Mouse (Mus musculus) midbrain, embryonic 13.5 days (tissue): Measurements from ENCODE around the gene Tap1. TPM values are rescaled to one million over a fixed set of nuclear protein-coding genes. Genes with fewer than 3 reads are reported as not detected.

Source experiments
- ATAC-seq: fragments of 200-750 bp; cut with Nextera tagmentation; 2 replicates; pipeline ENCODE4 v1.8.0; 2017; ENCODE audit warnings: mild to moderate bottlenecking, moderate TSS enrichment, moderate library complexity
- H3K27ac ChIP-seq: fragments of 300-500 bp; sonication (generic); 2 replicates; pipeline ENCODE4 v1.5.1; 2015; ENCODE audit warnings: inconsistent platforms, mild to moderate bottlenecking, moderate library complexity
- H3K27me3 ChIP-seq: fragments of 300-500 bp; sonication (generic); 2 replicates; pipeline ENCODE4 v1.6.1; 2015; ENCODE audit warnings: mild to moderate bottlenecking, inconsistent platforms
- H3K36me3 ChIP-seq: fragments of 300-500 bp; sonication (generic); 2 replicates; pipeline ENCODE4 v1.6.1; 2015; ENCODE audit warnings: mild to moderate bottlenecking, inconsistent platforms
- H3K4me1 ChIP-seq: fragments of 300-500 bp; sonication (generic); replicated peaks from 2 replicates; pipeline ENCODE4 v1.6.1; 2015; ENCODE audit warnings: inconsistent platforms
- H3K4me2 ChIP-seq: fragments of 300-500 bp; sonication (generic); replicated peaks from 2 replicates; pipeline ENCODE4 v1.6.1; 2015; ENCODE audit warnings: moderate library complexity, mild to moderate bottlenecking, inconsistent platforms
- H3K4me3 ChIP-seq: fragments of 300-500 bp; sonication (generic); replicated peaks from 2 replicates; pipeline ENCODE4 v1.5.1; 2015; ENCODE audit warnings: mild to moderate bottlenecking, inconsistent platforms
- H3K9ac ChIP-seq: fragments of 300-500 bp; sonication (generic); replicated peaks from 2 replicates; pipeline ENCODE4 v1.6.1; 2015; ENCODE audit warnings: mild to moderate bottlenecking, inconsistent platforms
- H3K9me3 ChIP-seq: fragments of 300-500 bp; sonication (generic); 2 replicates; pipeline ENCODE4 v1.6.1; 2016; ENCODE audit warnings: mild to moderate bottlenecking, inconsistent platforms
- WGBS: fragments of 180-500 bp; shearing (Covaris S2); methylation state at CpG from one replicate; pipeline ENCODE4 v1.1.7; 2015; 5-methylcytosine and 5-hydroxymethylcytosine counted together
- polyA plus RNA-seq: library from polyadenylated mRNA; unstranded; fragments of >200 nt; fragmentation: Nextera tagmentation; extraction: Ambion mirVana; gene quantifications from 2 replicates; pipeline ENCODE4 v1.2.1, GENCODE M21; 2015

Gene Tap1
- polyA plus RNA-seq, 1 experiment from 2014 or later, result 0.46 TPM

DNA sequence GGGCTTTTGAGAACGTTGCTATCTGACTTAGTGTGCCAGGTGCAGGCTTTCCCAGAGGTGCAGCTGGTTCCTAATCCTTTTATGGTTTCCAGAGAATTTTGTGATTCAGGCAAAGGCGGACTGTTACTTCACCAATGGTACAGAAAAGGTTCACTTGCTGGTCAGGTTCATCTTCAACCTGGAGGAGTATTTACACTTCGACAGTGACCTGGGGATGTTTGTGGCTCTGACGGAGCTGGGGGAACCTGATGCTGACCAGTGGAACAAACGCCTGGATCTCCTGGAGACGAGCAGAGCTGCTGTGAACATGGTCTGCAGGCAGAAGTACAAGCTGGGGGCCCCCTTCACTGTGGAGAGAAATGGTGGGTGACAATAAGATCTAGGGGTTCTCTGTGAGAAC, 53.6 kb downstream of the Tap1 start:
- Histone ChIP-seq H3K9ac (no peak overlapping the region), H3K4me2 (no peak overlapping the region), H3K9me3 (no peaks in the 10 kb centered on the region), H3K27ac (no peak overlapping the region), H3K27me3 (no peaks in the 10 kb centered on the region), H3K4me3 (no peak overlapping the region), H3K36me3 (no peaks in the 10 kb centered on the region), H3K4me1 (no peaks in the 10 kb centered on the region)
- 85% methylated on average over 6 of the region's 6 CpGs for WGBS
- ATAC-seq, result no peak

DNA sequence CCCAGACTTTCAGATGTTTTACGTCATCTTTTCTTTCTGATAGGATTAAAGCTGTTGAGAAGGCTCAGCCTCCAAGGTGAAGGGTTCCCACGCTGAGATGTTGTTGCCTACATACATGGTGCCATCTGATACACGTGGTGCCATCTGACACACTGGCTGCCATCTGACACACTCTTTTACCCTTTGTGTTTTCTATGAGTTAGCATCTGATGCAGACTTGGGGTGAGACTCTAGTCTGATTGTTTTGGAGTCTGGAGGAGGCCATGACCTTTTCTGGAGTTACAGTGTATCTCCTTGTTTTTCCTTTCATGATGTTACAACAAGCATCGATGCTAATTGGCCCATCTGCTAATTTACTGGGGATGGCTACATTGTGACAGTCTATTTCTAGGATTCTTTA, 57.3 kb downstream of the Tap1 start:
- Histone ChIP-seq H3K9ac (no peak overlapping the region), H3K4me3 (no peak overlapping the region), H3K27ac (no peak overlapping the region), H3K27me3 (peaks cover 4% of the 10 kb centered on the region; the same call in 1 of the 2 replicates), H3K9me3 (no peaks in the 10 kb centered on the region), H3K4me2 (no peak overlapping the region), H3K36me3 (no peaks in the 10 kb centered on the region), H3K4me1 (no peaks in the 10 kb centered on the region)
- 82% methylated on average over 4 of the region's 4 CpGs for WGBS
- no peak for ATAC-seq

Other genes starting within 250 kb of the Tap1 start
- gene Pfdn6, start 247.2 kb upstream of the Tap1 start, polyA plus RNA-seq, result 193 and 195 TPM in 2 replicates
- 24.4 and 25.7 TPM in 2 replicates for gene Wdr46, start 246.9 kb upstream of the Tap1 start, polyA plus RNA-seq
- gene B3galt4, start 236.1 kb upstream of the Tap1 start, polyA plus RNA-seq, result 12.4 and 13.6 TPM in 2 replicates
- 66.4 and 69.8 TPM in 2 replicates for gene Vps52, start 231.7 kb upstream of the Tap1 start, polyA plus RNA-seq
- gene Rps18, start 231.6 kb upstream of the Tap1 start, polyA plus RNA-seq, result 918 and 949 TPM in 2 replicates
- gene H2-K1, start 187.2 kb upstream of the Tap1 start, polyA plus RNA-seq, result 13.5 and 16.0 TPM in 2 replicates
- 20.1 and 24.3 TPM in 2 replicates for gene Ring1, start 162.9 kb upstream of the Tap1 start, polyA plus RNA-seq
- 80.5 and 91.7 TPM in 2 replicates for gene H2-Ke6, start 159.5 kb upstream of the Tap1 start, polyA plus RNA-seq
- gene Slc39a7, start 155.9 kb upstream of the Tap1 start, polyA plus RNA-seq, result 176 and 180 TPM in 2 replicates
- gene Rxrb, start 155.7 kb upstream of the Tap1 start, polyA plus RNA-seq, result 57.9 and 62.7 TPM in 2 replicates
- 2.1 and 2.5 TPM in 2 replicates for gene Col11a2, start 148.1 kb upstream of the Tap1 start, polyA plus RNA-seq
- gene H2-Oa, start 95.2 kb upstream of the Tap1 start, polyA plus RNA-seq, result not detected in 2 replicates
- 13.1 and 15.3 TPM in 2 replicates for gene H2-DMa, start 68.0 kb upstream of the Tap1 start, polyA plus RNA-seq
- gene Brd2, start 64.9 kb upstream of the Tap1 start, polyA plus RNA-seq, result 128 and 147 TPM in 2 replicates
- gene H2-DMb2, start 44.2 kb upstream of the Tap1 start, polyA plus RNA-seq, result 0.14 and 0.32 TPM in 2 replicates
- gene H2-DMb1, start 34.5 kb upstream of the Tap1 start, polyA plus RNA-seq, result 0.43 TPM in 1 of 2 replicates, not detected in the other
- gene Psmb9, start 211 bp downstream of the Tap1 start, polyA plus RNA-seq, result 0.73 and 1.5 TPM in 2 replicates
- 1.5 and 2.4 TPM in 2 replicates for gene Psmb8, start 10.2 kb downstream of the Tap1 start, polyA plus RNA-seq
- 0.50 and 0.55 TPM in 2 replicates for gene Tap2, start 16.0 kb downstream of the Tap1 start, polyA plus RNA-seq
- gene H2-Ob, start 51.4 kb downstream of the Tap1 start, polyA plus RNA-seq, result not detected in 2 replicates
- gene H2-Ab1, start 70.1 kb downstream of the Tap1 start, polyA plus RNA-seq, result 1.7 and 2.1 TPM in 2 replicates
- gene H2-Aa, start 100.3 kb downstream of the Tap1 start, polyA plus RNA-seq, result 0.28 and 0.41 TPM in 2 replicates
- 1.7 and 2.1 TPM in 2 replicates for gene H2-Eb1, start 118.3 kb downstream of the Tap1 start, polyA plus RNA-seq
- gene H2-Eb2, start 138.1 kb downstream of the Tap1 start, polyA plus RNA-seq, result 0.12 TPM in 1 of 2 replicates, not detected in the other
- gene Btnl2, start 167.3 kb downstream of the Tap1 start, polyA plus RNA-seq, result not detected in 2 replicates
- not detected in 2 replicates for gene Btnl1, start 189.6 kb downstream of the Tap1 start, polyA plus RNA-seq
- 4.6 and 5.6 TPM in 2 replicates for gene BC051142, start 211.3 kb downstream of the Tap1 start, polyA plus RNA-seq